Mouse (Mus musculus) heart, postnatal 0 days (tissue): ENCODE results near the gene Olfr995. TPM values are rescaled to one million over a fixed set of nuclear protein-coding genes. Genes with fewer than 3 reads are reported as not detected.

Experiments
- ATAC-seq: fragments of 200-750 bp; cut with Nextera tagmentation; 2 replicates; pipeline ENCODE4 v1.8.0; 2017; ENCODE audit warnings: low read depth, moderate number of reproducible peaks, moderate library complexity; ENCODE audit not compliant: insufficient read depth
- DNase-seq: peaks from one replicate; pipeline ENCODE4 v3.0.0-alpha.2; 2016; ENCODE audit warnings: low spot score
- H3K27ac ChIP-seq: fragments of 300-500 bp; sonication (generic); 2 replicates; pipeline ENCODE4 v1.5.1; 2014; ENCODE audit warnings: low read depth, mild to moderate bottlenecking
- H3K27me3 ChIP-seq: fragments of 300-500 bp; sonication (generic); 2 replicates; pipeline ENCODE4 v1.6.1; 2014; ENCODE audit warnings: low read length, mixed read lengths; ENCODE audit not compliant: control insufficient read depth, insufficient read depth
- H3K36me3 ChIP-seq: fragments of 300-500 bp; sonication (generic); replicated peaks from 2 replicates; pipeline ENCODE4 v1.6.1; 2014; ENCODE audit warnings: low read length, mixed read lengths; ENCODE audit not compliant: control insufficient read depth, insufficient read depth
- H3K4me1 ChIP-seq: fragments of 300-500 bp; sonication (generic); 2 replicates; pipeline ENCODE4 v1.6.1; 2014; ENCODE audit warnings: antibody characterized with exemption; ENCODE audit not compliant: control insufficient read depth, insufficient read depth
- H3K4me2 ChIP-seq: fragments of 300-500 bp; sonication (generic); 2 replicates; pipeline ENCODE4 v1.6.1; 2014; ENCODE audit warnings: low read depth, mild to moderate bottlenecking, low read length, moderate library complexity
- H3K4me3 ChIP-seq: fragments of 300-500 bp; sonication (generic); 2 replicates; pipeline ENCODE4 v1.5.1; 2014; ENCODE audit warnings: low read depth, low read length
- H3K9ac ChIP-seq: fragments of 300-500 bp; sonication (generic); replicated peaks from 2 replicates; pipeline ENCODE4 v1.6.1; 2014; ENCODE audit warnings: low read depth, low read length, mixed read lengths
- H3K9me3 ChIP-seq: fragments of 300-500 bp; sonication (generic); replicated peaks from 2 replicates; pipeline ENCODE4 v1.6.1; 2016; ENCODE audit warnings: low read length; ENCODE audit not compliant: control insufficient read depth
- CTCF ChIP-seq: IDR thresholded peaks from 2 replicates; pipeline ENCODE4 v1.5.1; 2016; ENCODE audit warnings: antibody characterized with exemption, control low read depth, low read depth
- EP300 ChIP-seq: IDR thresholded peaks from 2 replicates; pipeline ENCODE4 v1.6.1; 2016; ENCODE audit warnings: antibody characterized with exemption, low read depth
- WGBS: fragments of 180-500 bp; shearing (Covaris S2); extraction: QIAGEN DNeasy Blood & Tissue Kit; methylation state at CpG from one replicate; pipeline ENCODE4 v1.1.7; 2014; 5-methylcytosine and 5-hydroxymethylcytosine counted together
- polyA plus RNA-seq: library from polyadenylated mRNA; unstranded; fragments of >200 nt; fragmentation: Nextera tagmentation; extraction: Ambion mirVana; gene quantifications from 2 replicates; pipeline ENCODE4 v1.2.1, GENCODE M21; 2015
- total RNA-seq: library from RNA; depleted of rRNA; stranded (reverse); fragments of >200 nt; gene quantifications from 2 replicates; pipeline ENCODE4 v1.2.3, GENCODE M21; 2014; ENCODE audit warnings: low replicate concordance; rRNA removed

Olfr995 gene
- total and polyA plus RNA-seq, 2 experiments from 2014 or later = not detected

GRCm38 (mm10) chr2:85414777-85415176 lies 28.7 kb downstream of the Olfr995 start, which contains the start of gene Olfr993:
Gene Olfr993, minus strand, starts transcription at chr2:85414877.
- H3K4me3 ChIP-seq = no peak within 1 kb of the TSS
- H3K27ac ChIP-seq = no peak within 1 kb of the TSS
- no peaks in the 10 kb centered on the region for H3K27me3 ChIP-seq
- H3K4me2 ChIP-seq = no peak within 1 kb of the TSS
- no peaks in the 10 kb centered on the region for H3K36me3 ChIP-seq
- no peaks in the 10 kb centered on the region for H3K9me3 ChIP-seq
- ATAC-seq (no peak), DNase-seq (no peak)
- H3K9ac ChIP-seq = no peak within 1 kb of the TSS
- no peaks in the 10 kb centered on the region for H3K4me1 ChIP-seq
- no peak for TF ChIP-seq CTCF
- no peak for TF ChIP-seq EP300

- no peaks in the 10 kb centered on the region for H3K4me1 ChIP-seq
- H3K4me2 ChIP-seq = no peak within 1 kb of the TSS
- no peak within 1 kb of the TSS for H3K27ac ChIP-seq
- WGBS = 40% methylated on average over 2 of the region's 2 CpGs
- H3K9me3 ChIP-seq = no peaks in the 10 kb centered on the region
- TF ChIP-seq EP300 = no peak
- TF ChIP-seq CTCF = no peak
- H3K9ac ChIP-seq = no peak within 1 kb of the TSS
- DNase-seq = no peak
- no peaks in the 10 kb centered on the region for H3K36me3 ChIP-seq
- no peaks in the 10 kb centered on the region for H3K27me3 ChIP-seq
- ATAC-seq = no peak
- H3K4me3 ChIP-seq = no peak within 1 kb of the TSS
These were observed 34.1 kb downstream of the Olfr995 start, which contains the start of gene Olfr992 for GRCm38 (mm10) chr2:85409369-85409768. Gene Olfr992, minus strand, starts transcription at chr2:85409469.

Other genes with a start within 250 kb of the Olfr995 start
- 0.35 and 0.38 TPM in 2 replicates for gene Lrrc55, start 246.4 kb downstream of the Olfr995 start, total RNA-seq
- gene Lrrc55, start 246.4 kb downstream of the Olfr995 start, polyA plus RNA-seq = 0.40 and 0.52 TPM in 2 replicates
- gene Olfr987, start 104.3 kb downstream of the Olfr995 start, total RNA-seq = not detected in 2 replicates
- gene Olfr987, start 104.3 kb downstream of the Olfr995 start, polyA plus RNA-seq = not detected in 2 replicates
- not detected in 2 replicates for gene Olfr988, start 80.4 kb downstream of the Olfr995 start, total RNA-seq
- not detected in 2 replicates for gene Olfr988, start 80.4 kb downstream of the Olfr995 start, polyA plus RNA-seq
- gene Olfr992, start 34.2 kb downstream of the Olfr995 start, total RNA-seq = not detected in 2 replicates
- not detected in 2 replicates for gene Olfr992, start 34.2 kb downstream of the Olfr995 start, polyA plus RNA-seq
- not detected in 2 replicates for gene Olfr993, start 28.8 kb downstream of the Olfr995 start, total RNA-seq
- gene Olfr993, start 28.8 kb downstream of the Olfr995 start, polyA plus RNA-seq = not detected in 2 replicates
- gene Olfr994, start 7.2 kb downstream of the Olfr995 start, total RNA-seq = not detected in 2 replicates
- not detected in 2 replicates for gene Olfr994, start 7.2 kb downstream of the Olfr995 start, polyA plus RNA-seq
- gene 4833423E24Rik, start 75.4 kb upstream of the Olfr995 start, total RNA-seq = not detected in 2 replicates
- not detected in 2 replicates for gene 4833423E24Rik, start 75.4 kb upstream of the Olfr995 start, polyA plus RNA-seq
- gene Olfr996, start 135.6 kb upstream of the Olfr995 start, total RNA-seq = not detected in 2 replicates
- not detected in 2 replicates for gene Olfr996, start 135.6 kb upstream of the Olfr995 start, polyA plus RNA-seq
- gene Olfr998, start 145.3 kb upstream of the Olfr995 start, total RNA-seq = not detected in 2 replicates
- not detected in 2 replicates for gene Olfr998, start 145.3 kb upstream of the Olfr995 start, polyA plus RNA-seq
- gene Olfr1000, start 168.3 kb upstream of the Olfr995 start, total RNA-seq = not detected in 2 replicates
- gene Olfr1000, start 168.3 kb upstream of the Olfr995 start, polyA plus RNA-seq = not detected in 2 replicates
- not detected in 2 replicates for gene Olfr1002, start 207.1 kb upstream of the Olfr995 start, total RNA-seq
- not detected in 2 replicates for gene Olfr1002, start 207.1 kb upstream of the Olfr995 start, polyA plus RNA-seq
- not detected in 2 replicates for gene Olfr154, start 220.8 kb upstream of the Olfr995 start, total RNA-seq
- not detected in 2 replicates for gene Olfr154, start 220.8 kb upstream of the Olfr995 start, polyA plus RNA-seq
- not detected in 2 replicates for gene Olfr1006, start 235.1 kb upstream of the Olfr995 start, total RNA-seq
- not detected in 2 replicates for gene Olfr1006, start 235.1 kb upstream of the Olfr995 start, polyA plus RNA-seq
- not detected in 2 replicates for gene Olfr1008, start 245.8 kb upstream of the Olfr995 start, total RNA-seq
- not detected in 2 replicates for gene Olfr1008, start 245.8 kb upstream of the Olfr995 start, polyA plus RNA-seq